Mouse (Mus musculus) kidney, embryonic 15.5 days (tissue): ENCODE measurements around the gene Fabp6. TPM values are rescaled to one million over a fixed set of nuclear protein-coding genes. Genes with fewer than 3 reads are reported as not detected.

Source experiments
- ATAC-seq: fragments of 200-750 bp; cut with Nextera tagmentation; replicated peaks from 2 replicates; pipeline ENCODE4 v1.8.0; 2017; ENCODE audit warnings: moderate TSS enrichment; ENCODE audit not compliant: low FRiP score
- H3K27ac ChIP-seq: fragments of 300-500 bp; sonication (generic); 2 replicates; pipeline ENCODE4 v1.5.1; 2015; ENCODE audit warnings: mild to moderate bottlenecking, inconsistent platforms
- H3K27me3 ChIP-seq: fragments of 300-500 bp; sonication (generic); 2 replicates; pipeline ENCODE4 v1.6.1; 2015; ENCODE audit warnings: inconsistent platforms
- H3K36me3 ChIP-seq: fragments of 300-500 bp; sonication (generic); 2 replicates; pipeline ENCODE4 v1.6.1; 2015; ENCODE audit warnings: inconsistent platforms
- H3K4me1 ChIP-seq: fragments of 300-500 bp; sonication (generic); 2 replicates; pipeline ENCODE4 v1.6.1; 2015; ENCODE audit warnings: inconsistent platforms
- H3K4me2 ChIP-seq: fragments of 300-500 bp; sonication (generic); 2 replicates; pipeline ENCODE4 v1.6.1; 2015; ENCODE audit warnings: moderate library complexity, mild to moderate bottlenecking, inconsistent platforms
- H3K4me3 ChIP-seq: fragments of 300-500 bp; sonication (generic); replicated peaks from 2 replicates; pipeline ENCODE4 v1.5.1; 2015; ENCODE audit warnings: mild to moderate bottlenecking, inconsistent platforms
- H3K9ac ChIP-seq: fragments of 300-500 bp; sonication (generic); 2 replicates; pipeline ENCODE4 v1.6.1; 2015; ENCODE audit warnings: mild to moderate bottlenecking, inconsistent platforms
- H3K9me3 ChIP-seq: fragments of 300-500 bp; sonication (generic); replicated peaks from 2 replicates; pipeline ENCODE4 v1.6.1; 2016; ENCODE audit warnings: inconsistent platforms
- WGBS: fragments of 180-500 bp; shearing (Covaris S2); methylation state at CpG from one replicate; pipeline ENCODE4 v1.1.7; 2015; ENCODE audit warnings: mixed read lengths; 5-methylcytosine and 5-hydroxymethylcytosine counted together
- polyA plus RNA-seq: library from polyadenylated mRNA; unstranded; fragments of >200 nt; fragmentation: Nextera tagmentation; extraction: Ambion mirVana; gene quantifications from 2 replicates; pipeline ENCODE4 v1.2.1, GENCODE M21; 2015

Fabp6 gene
- polyA plus RNA-seq, 1 experiment from 2014 or later, result not detected

GRCm38 (mm10) chr11:43621769-43622168 is 20.4 kb upstream of the Fabp6 start:
- no peaks in the 10 kb centered on the region for H3K9me3 ChIP-seq
- 58% methylated on average over 5 of the region's 5 CpGs for WGBS
- ATAC-seq, result peak; percentile 80
- no peaks in the 10 kb centered on the region for H3K36me3 ChIP-seq
- H3K27me3 ChIP-seq, result no peaks in the 10 kb centered on the region
- H3K27ac ChIP-seq, result no peak overlapping the region; the same call in 1 of the 2 replicates
- peaks cover 31% of the 10 kb centered on the region for H3K4me1 ChIP-seq
- no peak overlapping the region for H3K9ac ChIP-seq
- no peak overlapping the region for H3K4me3 ChIP-seq
- H3K4me2 ChIP-seq, result no peak overlapping the region

- 68% methylated on average over 7 of the region's 7 CpGs for WGBS
- Histone ChIP-seq H3K27ac (peak overlapping the region; percentile 66; the same call in 1 of the 2 replicates), H3K9ac (no peak overlapping the region), H3K27me3 (no peaks in the 10 kb centered on the region), H3K36me3 (no peaks in the 10 kb centered on the region), H3K9me3 (no peaks in the 10 kb centered on the region), H3K4me1 (peaks cover 21% of the 10 kb centered on the region; the same call in 1 of the 2 replicates), H3K4me3 (no peak overlapping the region), H3K4me2 (no peak overlapping the region)
- ATAC-seq, result no peak
Measured at GRCm38 (mm10) chr11:43618403-43618802, 17.1 kb upstream of the Fabp6 start.

- H3K4me1 ChIP-seq, result peaks cover 25% of the 10 kb centered on the region; the same call in 1 of the 2 replicates
- no peak overlapping the region for H3K9ac ChIP-seq
- no peak for ATAC-seq
- H3K27me3 ChIP-seq, result no peaks in the 10 kb centered on the region
- no peak overlapping the region for H3K4me2 ChIP-seq
- WGBS, result 72% methylated on average over 5 of the region's 5 CpGs
- peak overlapping the region; percentile 66; the same call in 1 of the 2 replicates for H3K27ac ChIP-seq
- no peaks in the 10 kb centered on the region for H3K9me3 ChIP-seq
- H3K4me3 ChIP-seq, result no peak overlapping the region
- H3K36me3 ChIP-seq, result no peaks in the 10 kb centered on the region
Measured at GRCm38 (mm10) chr11:43617924-43618323, 16.6 kb upstream of the Fabp6 start.

GRCm38 (mm10) chr11:43612834-43613488 is 11.6 kb upstream of the Fabp6 start:
- Histone ChIP-seq H3K9me3 (no peaks in the 10 kb centered on the region), H3K27me3 (no peaks in the 10 kb centered on the region), H3K9ac (no peak overlapping the region), H3K4me2 (no peak overlapping the region), H3K4me1 (peaks cover 18% of the 10 kb centered on the region; the same call in 1 of the 2 replicates), H3K27ac (no peak overlapping the region), H3K4me3 (no peak overlapping the region), H3K36me3 (no peaks in the 10 kb centered on the region)
- ATAC-seq, result peak; percentile 75
- 24% methylated on average over 12 of the region's 12 CpGs for WGBS

- H3K27me3 ChIP-seq, result no peaks in the 10 kb centered on the region
- no peaks in the 10 kb centered on the region for H3K36me3 ChIP-seq
- no peaks in the 10 kb centered on the region for H3K9me3 ChIP-seq
- WGBS, result 68% methylated on average over 5 of the region's 5 CpGs
- H3K9ac ChIP-seq, result no peak overlapping the region
- no peak overlapping the region for H3K4me2 ChIP-seq
- ATAC-seq, result no peak
- 0 out of 2 replicates have a peak overlapping the region, but pooled peaks have one; percentile 1 for H3K27ac ChIP-seq
- no peak overlapping the region for H3K4me3 ChIP-seq
- peaks cover 17% of the 10 kb centered on the region; the same call in 1 of the 2 replicates for H3K4me1 ChIP-seq
Measured at GRCm38 (mm10) chr11:43610662-43611033, 9.3 kb upstream of the Fabp6 start.

- Histone ChIP-seq H3K36me3 (no peaks in the 10 kb centered on the region), H3K27ac (0 out of 2 replicates have a peak overlapping the region, but pooled peaks have one; percentile 1), H3K9me3 (no peaks in the 10 kb centered on the region), H3K9ac (no peak overlapping the region), H3K4me3 (no peak overlapping the region), H3K4me1 (peaks cover 20% of the 10 kb centered on the region; the same call in 1 of the 2 replicates), H3K27me3 (no peaks in the 10 kb centered on the region), H3K4me2 (no peak overlapping the region)
- ATAC-seq, result no peak
- 53% methylated on average over 10 of the region's 10 CpGs for WGBS
Measured at GRCm38 (mm10) chr11:43610006-43610661, 8.8 kb upstream of the Fabp6 start.

- Histone ChIP-seq H3K27ac (no peak overlapping the region), H3K36me3 (no peaks in the 10 kb centered on the region), H3K9me3 (no peaks in the 10 kb centered on the region), H3K4me2 (no peak overlapping the region), H3K9ac (no peak overlapping the region), H3K4me1 (peaks cover 20% of the 10 kb centered on the region; the same call in 1 of the 2 replicates), H3K4me3 (no peak overlapping the region), H3K27me3 (no peaks in the 10 kb centered on the region)
- no peak for ATAC-seq
- WGBS, result 59% methylated on average over 3 of the region's 3 CpGs
Measured at GRCm38 (mm10) chr11:43608440-43608839, 7.1 kb upstream of the Fabp6 start.

- ATAC-seq, result peak; percentile 66
Measured at GRCm38 (mm10) chr11:43605859-43606258, 4.5 kb upstream of the Fabp6 start.

GRCm38 (mm10) chr11:43604891-43605290 is 3.6 kb upstream of the Fabp6 start:
- WGBS, result 80% methylated on average over 6 of the region's 6 CpGs
- no peak overlapping the region for H3K4me3 ChIP-seq

More at GRCm38 (mm10) chr11:43605859-43606258, 4.5 kb upstream of the Fabp6 start:
- Histone ChIP-seq H3K27ac (no peak overlapping the region), H3K4me3 (no peak overlapping the region), H3K27me3 (no peaks in the 10 kb centered on the region), H3K9ac (no peak overlapping the region), H3K36me3 (no peaks in the 10 kb centered on the region), H3K4me1 (peaks cover 12% of the 10 kb centered on the region; the same call in 1 of the 2 replicates), H3K9me3 (no peaks in the 10 kb centered on the region), H3K4me2 (no peak overlapping the region)
- WGBS, result 65% methylated on average over 6 of the region's 6 CpGs

GRCm38 (mm10) chr11:43604207-43604606 is 2.9 kb upstream of the Fabp6 start:
- H3K9me3 ChIP-seq, result no peaks in the 10 kb centered on the region
- H3K4me3 ChIP-seq, result no peak overlapping the region
- H3K36me3 ChIP-seq, result no peaks in the 10 kb centered on the region
- ATAC-seq, result no peak
- no peaks in the 10 kb centered on the region for H3K27me3 ChIP-seq
- 90% methylated on average over 2 of the region's 2 CpGs for WGBS
- H3K9ac ChIP-seq, result no peak overlapping the region
- H3K4me1 ChIP-seq, result peaks cover 6% of the 10 kb centered on the region; the same call in 1 of the 2 replicates
- no peak overlapping the region for H3K4me2 ChIP-seq
- H3K27ac ChIP-seq, result no peak overlapping the region

More at GRCm38 (mm10) chr11:43604891-43605290, 3.6 kb upstream of the Fabp6 start:
- Histone ChIP-seq H3K9me3 (no peaks in the 10 kb centered on the region), H3K36me3 (no peaks in the 10 kb centered on the region), H3K27me3 (no peaks in the 10 kb centered on the region), H3K4me2 (no peak overlapping the region), H3K4me1 (peaks cover 6% of the 10 kb centered on the region; the same call in 1 of the 2 replicates), H3K27ac (no peak overlapping the region), H3K9ac (no peak overlapping the region)
- no peak for ATAC-seq

GRCm38 (mm10) chr11:43589530-43590072 is 11.7 kb downstream of the Fabp6 start:
- H3K27ac ChIP-seq, result no peak overlapping the region

More at GRCm38 (mm10) chr11:43589530-43590072, 11.7 kb downstream of the Fabp6 start:
- 64% methylated on average over 6 of the region's 6 CpGs for WGBS
- no peaks in the 10 kb centered on the region for H3K27me3 ChIP-seq
- H3K36me3 ChIP-seq, result peaks cover 47% of the 10 kb centered on the region
- H3K9me3 ChIP-seq, result no peaks in the 10 kb centered on the region
- no peak overlapping the region for H3K4me3 ChIP-seq
- peaks cover 8% of the 10 kb centered on the region for H3K4me1 ChIP-seq
- ATAC-seq, result no peak
- no peak overlapping the region for H3K4me2 ChIP-seq
- no peak overlapping the region for H3K9ac ChIP-seq
